In the genomic region with DNA sequence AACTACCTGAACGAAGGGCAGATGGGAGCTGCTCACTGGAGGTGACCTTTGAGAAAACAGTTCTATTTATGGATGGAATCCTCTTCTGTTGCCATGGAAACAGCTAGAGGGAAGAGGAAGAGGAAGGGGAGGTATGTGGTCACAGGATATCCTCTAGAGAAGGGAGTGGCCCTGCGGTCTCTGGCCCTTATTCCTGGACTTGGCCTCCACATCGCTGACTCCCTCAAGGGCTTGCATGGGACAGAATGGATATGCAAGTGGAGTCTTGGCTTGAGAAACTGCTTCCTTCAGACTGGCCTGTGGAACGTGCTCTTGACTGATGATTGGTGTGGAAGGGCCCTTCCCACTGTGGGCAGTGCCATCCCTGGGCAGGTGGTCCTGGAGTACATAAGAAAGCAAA, we compare ENCODE assay signal across 16 mouse cellular contexts.
DNase-seq lines count a peak whose midpoint lies in the region; ATAC-seq lines count a peak whose summit lies in the region.
"Had no signal": no experiment of that assay in that cellular context is flagged by ENCODE, and none has a peak within 500 bp of the region (broad histone marks: within the 10 kb centered on the region; RNA-seq: fewer than 3 reads in every experiment).

No protein-coding gene starts in this region.

- peak; percentile 93 for ATAC-seq in megakaryocyte, adult 5-6 weeks (ENCODE audit: poor library complexity, severe bottlenecking)
- ATAC-seq: forebrain, embryonic 13.5 days; forebrain, embryonic 16.5 days; Patski had no signal

- peak; percentile 56 to 65 for DNase-seq in cerebellum, postnatal 10 days
- DNase-seq in cerebellum, adult 9-11 months = no peak
- peak; percentile 21 for DNase-seq in 416B (ENCODE audit: low read depth)
- no peak for DNase-seq in kidney, postnatal 25 days
- DNase-seq in urinary bladder, postnatal 4 days (ENCODE audit: low spot score in 2 of 2) = no peak
- DNase-seq: adrenal gland, postnatal 14 days; B cell, adult 2 months; cerebellum, adult 11-12 months; cerebellum, adult 8-10 months; gastrocnemius, postnatal 10 days; gastrocnemius, postnatal 36 days; heart, adult 11 months had no signal

Comparison
In these comparisons a context has a peak if more than half of its experiments do, and no peak if none do; other contexts are left out.
1. DNase-seq: peak in cerebellum, postnatal 10 days (2 of 2) and 416B (single experiment); none in cerebellum, adult 9-11 months (single experiment), kidney, postnatal 25 days (0 of 2) and urinary bladder, postnatal 4 days (0 of 2).